Mouse (Mus musculus) neural tube, embryonic 15.5 days (tissue): ENCODE results near the gene Gm5862. TPM values are rescaled to one million over a fixed set of nuclear protein-coding genes. Genes with fewer than 3 reads are reported as not detected.
"Not testable (repeated sequence)": the region's sequence is repeated elsewhere in the genome, so short reads cannot be mapped to it uniquely, and the experiment has no call there.

Experiments
- ATAC-seq: fragments of 200-750 bp; cut with Nextera tagmentation; 2 replicates; pipeline ENCODE4 v1.8.0; 2017; ENCODE audit warnings: mild to moderate bottlenecking, moderate TSS enrichment, moderate library complexity; ENCODE audit not compliant: low FRiP score
- H3K27ac ChIP-seq: fragments of 300-500 bp; sonication (generic); replicated peaks from 2 replicates; pipeline ENCODE4 v1.5.1; 2015; ENCODE audit warnings: mild to moderate bottlenecking, inconsistent platforms
- H3K27me3 ChIP-seq: fragments of 300-500 bp; sonication (generic); replicated peaks from 2 replicates; pipeline ENCODE4 v1.6.1; 2015; ENCODE audit warnings: inconsistent platforms
- H3K36me3 ChIP-seq: fragments of 300-500 bp; sonication (generic); 2 replicates; pipeline ENCODE4 v1.6.1; 2015; ENCODE audit warnings: inconsistent platforms
- H3K4me1 ChIP-seq: fragments of 300-500 bp; sonication (generic); 2 replicates; pipeline ENCODE4 v1.6.1; 2015; ENCODE audit warnings: inconsistent platforms
- H3K4me2 ChIP-seq: fragments of 300-500 bp; sonication (generic); 2 replicates; pipeline ENCODE4 v1.6.1; 2015; ENCODE audit warnings: inconsistent platforms, mild to moderate bottlenecking, moderate library complexity
- H3K4me3 ChIP-seq: fragments of 300-500 bp; sonication (generic); replicated peaks from 2 replicates; pipeline ENCODE4 v1.5.1; 2015; ENCODE audit warnings: mild to moderate bottlenecking, inconsistent platforms
- H3K9ac ChIP-seq: fragments of 300-500 bp; sonication (generic); replicated peaks from 2 replicates; pipeline ENCODE4 v1.6.1; 2015; ENCODE audit warnings: mild to moderate bottlenecking, inconsistent platforms
- H3K9me3 ChIP-seq: fragments of 300-500 bp; sonication (generic); replicated peaks from 2 replicates; pipeline ENCODE4 v1.6.1; 2016; ENCODE audit warnings: inconsistent platforms
- WGBS: fragments of 180-500 bp; shearing (Covaris S2); methylation state at CpG from one replicate; pipeline ENCODE4 v1.1.7; 2015; ENCODE audit warnings: mixed read lengths; 5-methylcytosine and 5-hydroxymethylcytosine counted together
- polyA plus RNA-seq: library from polyadenylated mRNA; unstranded; fragments of >200 nt; fragmentation: Nextera tagmentation; extraction: Ambion mirVana; gene quantifications from 2 replicates; pipeline ENCODE4 v1.2.1, GENCODE M21; 2015

Gene Gm5862
- 0.13 and 0.18 TPM in 2 replicates for polyA plus RNA-seq

- H3K4me3 ChIP-seq, H3K4me2 ChIP-seq, H3K9ac ChIP-seq, ATAC-seq, H3K27me3 ChIP-seq, H3K9me3 ChIP-seq, H3K27ac ChIP-seq, H3K4me1 ChIP-seq, H3K36me3 ChIP-seq: not testable (repeated sequence)
- WGBS = no CpG with 5 or more reads among the region's 3 CpGs
These were observed at the start of gene Gm5862 for GRCm38 (mm10) chr5:26022816-26023215. TSS of gene Gm5862 (minus strand) at chr5:26022916.

DNA sequence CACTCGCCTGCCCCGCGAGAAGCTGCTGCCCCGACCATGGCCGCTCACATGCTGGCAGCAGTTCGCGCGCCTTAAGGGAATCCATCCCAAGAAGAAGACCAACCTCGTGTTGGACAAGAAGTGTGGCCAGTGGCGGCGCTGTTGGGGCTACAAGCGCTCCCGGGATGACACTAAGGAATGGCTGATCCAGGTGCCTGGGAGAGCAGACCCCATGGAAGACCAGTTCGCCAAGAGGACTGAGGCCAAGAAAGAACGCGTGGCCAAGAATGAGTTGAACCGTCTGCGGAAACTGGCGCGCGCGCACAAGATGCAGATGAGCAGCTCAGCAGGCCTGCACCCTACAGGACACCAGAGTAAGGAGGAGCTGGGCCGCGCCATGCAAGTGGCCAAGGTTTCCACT, 48.0 kb upstream of the Gm5862 start:
- ATAC-seq = no peak
- H3K27me3 ChIP-seq = no peaks in the 10 kb centered on the region
- 0 out of 2 replicates have a peak, but pooled peaks cover 6% of the 10 kb centered on the region for H3K9me3 ChIP-seq
- H3K27ac ChIP-seq = no peak overlapping the region
- H3K4me2 ChIP-seq = no peak overlapping the region
- H3K4me3 ChIP-seq = no peak overlapping the region
- no peaks in the 10 kb centered on the region for H3K36me3 ChIP-seq
- WGBS = 91% methylated on average over 24 of the region's 24 CpGs
- no peak overlapping the region for H3K9ac ChIP-seq
- H3K4me1 ChIP-seq = no peaks in the 10 kb centered on the region

GRCm38 (mm10) chr5:26058481-26058880, 35.8 kb upstream of the Gm5862 start, which contains the start of gene Gm7347:
TSS of gene Gm7347 (minus strand) at chr5:26058581.
- H3K27ac ChIP-seq, H3K4me2 ChIP-seq, H3K9ac ChIP-seq, ATAC-seq, H3K36me3 ChIP-seq, H3K27me3 ChIP-seq, H3K4me1 ChIP-seq, H3K4me3 ChIP-seq, H3K9me3 ChIP-seq: not testable (repeated sequence)
- WGBS = no CpG with 5 or more reads among the region's 2 CpGs

DNA sequence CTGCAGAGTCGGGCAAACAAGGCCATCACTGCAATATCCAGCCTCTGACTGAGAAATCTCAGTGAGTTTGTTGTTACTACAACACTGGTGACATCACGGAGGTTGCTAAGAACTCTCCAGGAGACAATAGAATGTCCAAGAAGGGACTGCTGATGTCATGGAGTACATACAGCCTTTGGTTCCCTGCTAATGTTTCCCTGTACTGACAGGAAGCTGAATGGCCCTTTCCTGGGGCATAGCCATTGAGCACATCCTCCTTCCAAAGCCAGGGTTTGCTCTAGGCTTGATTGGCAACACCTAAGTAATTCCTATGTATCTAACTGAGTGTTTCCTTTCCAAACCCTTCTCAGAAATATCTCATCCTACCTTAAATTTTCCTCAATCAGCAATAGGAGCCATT, 16.7 kb upstream of the Gm5862 start, which contains the start of gene Speer4a:
Speer4a (minus strand) TSS at position 101 of the 400 bp plus-strand sequence.
- not testable (repeated sequence) for H3K36me3 ChIP-seq

GRCm38 (mm10) chr5:26007697-26008096, 15.0 kb downstream of the Gm5862 start:
- ATAC-seq = peak; percentile 21; the same call in 1 of the 2 replicates
- 75% methylated on average over 7 of the region's 7 CpGs for WGBS
- H3K36me3 ChIP-seq, H3K9ac ChIP-seq, H3K27me3 ChIP-seq, H3K9me3 ChIP-seq, H3K27ac ChIP-seq, H3K4me1 ChIP-seq: not testable (repeated sequence)
- Histone ChIP-seq H3K4me3 (peak overlapping the region; percentile 40), H3K4me2 (peak overlapping the region; percentile 62)

More for the DNA sequence above, 16.7 kb upstream of the Gm5862 start, which contains the start of gene Speer4a:
- not testable (repeated sequence) for H3K9ac ChIP-seq, H3K4me2 ChIP-seq, ATAC-seq, H3K4me3 ChIP-seq, H3K27ac ChIP-seq, H3K4me1 ChIP-seq, H3K27me3 ChIP-seq, H3K9me3 ChIP-seq
- 78% methylated on average over 2 of the region's 2 CpGs for WGBS

- H3K4me3 ChIP-seq = peak overlapping the region; percentile 40
- H3K27me3 ChIP-seq, H3K36me3 ChIP-seq, H3K4me1 ChIP-seq, H3K9me3 ChIP-seq, H3K27ac ChIP-seq: not testable (repeated sequence)
- H3K4me2 ChIP-seq = peak overlapping the region; percentile 62
- peak overlapping the region; percentile 34 for H3K9ac ChIP-seq
- 21% methylated on average over 45 of the region's 45 CpGs for WGBS
- ATAC-seq = peak; percentile 93
These were observed 15.6 kb downstream of the Gm5862 start for GRCm38 (mm10) chr5:26006937-26007695.

- H3K4me2 ChIP-seq, H3K27me3 ChIP-seq, ATAC-seq, H3K9ac ChIP-seq, H3K9me3 ChIP-seq, H3K4me1 ChIP-seq, H3K4me3 ChIP-seq, H3K27ac ChIP-seq, H3K36me3 ChIP-seq: not testable (repeated sequence)
- WGBS = 100% methylated on average over 1 of the region's 2 CpGs
These were observed 18.0 kb downstream of the Gm5862 start, which contains the start of gene Gm1979 for GRCm38 (mm10) chr5:26004698-26005097. TSS of gene Gm1979 (minus strand) at chr5:26004798.

- not testable (repeated sequence) for H3K4me2 ChIP-seq, ATAC-seq, H3K4me3 ChIP-seq, H3K4me1 ChIP-seq, H3K9ac ChIP-seq, H3K9me3 ChIP-seq, H3K36me3 ChIP-seq, H3K27me3 ChIP-seq, H3K27ac ChIP-seq
- WGBS = no CpG with 5 or more reads among the region's 3 CpGs
These were observed 34.2 kb downstream of the Gm5862 start, which contains the start of gene Gm21698 for GRCm38 (mm10) chr5:25988550-25988949. TSS of gene Gm21698 (minus strand) at chr5:25988650.

DNA sequence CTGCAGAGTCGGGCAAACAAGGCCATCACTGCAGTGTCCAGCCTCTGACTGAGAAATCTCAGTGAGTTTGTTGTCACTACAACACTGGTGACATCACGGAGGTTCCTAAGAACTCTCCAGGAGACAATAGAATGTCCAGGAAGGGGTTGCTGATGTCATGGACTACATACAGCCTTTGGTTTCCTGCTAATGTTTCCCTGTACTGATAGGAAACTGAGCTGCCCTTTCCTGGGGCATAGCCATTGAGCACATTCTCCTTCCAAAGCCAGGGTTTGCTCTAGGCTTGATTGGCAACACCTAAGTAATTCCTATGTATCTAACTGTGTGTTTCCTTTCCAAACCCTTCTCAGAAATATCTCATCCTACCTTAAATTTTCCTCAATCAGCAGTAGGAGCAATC, 50.2 kb downstream of the Gm5862 start, which contains the start of gene Gm21680:
Gm21680 (minus strand) TSS at position 101 of the 400 bp plus-strand sequence.
- not testable (repeated sequence) for H3K9me3 ChIP-seq, H3K27me3 ChIP-seq, H3K4me1 ChIP-seq, H3K4me2 ChIP-seq, ATAC-seq, H3K9ac ChIP-seq, H3K4me3 ChIP-seq, H3K27ac ChIP-seq, H3K36me3 ChIP-seq
- WGBS = no CpG with 5 or more reads among the region's 2 CpGs

Other genes starting within 250 kb of the Gm5862 start
- gene Gm21663, start 80.5 kb downstream of the Gm5862 start, polyA plus RNA-seq = 0.10 and 0.17 TPM in 2 replicates
- gene Gm21671, start 68.5 kb downstream of the Gm5862 start, polyA plus RNA-seq = 0.23 TPM in 1 of 2 replicates, not detected in the other
- 0.26 and 0.42 TPM in 2 replicates for gene Gm21680, start 50.3 kb downstream of the Gm5862 start, polyA plus RNA-seq
- 0.08 and 0.22 TPM in 2 replicates for gene Gm21698, start 34.3 kb downstream of the Gm5862 start, polyA plus RNA-seq
- 0.40 and 0.57 TPM in 2 replicates for gene Gm1979, start 18.1 kb downstream of the Gm5862 start, polyA plus RNA-seq
- gene Speer4a, start 16.6 kb upstream of the Gm5862 start, polyA plus RNA-seq = 0.22 and 0.27 TPM in 2 replicates
- gene Gm7347, start 35.7 kb upstream of the Gm5862 start, polyA plus RNA-seq = 0.22 and 0.26 TPM in 2 replicates
- 0.14 TPM in 1 of 2 replicates, not detected in the other for gene Gm10471, start 66.4 kb upstream of the Gm5862 start, polyA plus RNA-seq
- 0.24 and 0.28 TPM in 2 replicates for gene 5031410I06Rik, start 82.4 kb upstream of the Gm5862 start, polyA plus RNA-seq
- 0.18 and 0.19 TPM in 2 replicates for gene Gm10220, start 98.5 kb upstream of the Gm5862 start, polyA plus RNA-seq
- gene Gm7361, start 234.8 kb upstream of the Gm5862 start, polyA plus RNA-seq = 0.46 and 0.51 TPM in 2 replicates